Mouse (Mus musculus) liver, adult 2 months (tissue): ENCODE results near the gene Ldhal6b.

Experiments
- CTCF ChIP-seq: fragments of 200-500 bp; IDR thresholded peaks from 2 replicates; pipeline ENCODE4 v1.5.1; 2011; ENCODE audit warnings: low read depth, low read length, control low read depth
- POLR2A ChIP-seq: fragments of 200-500 bp; IDR thresholded peaks from 2 replicates; pipeline ENCODE4 v1.6.1; 2011; ENCODE audit warnings: low read length, control low read depth; ENCODE audit not compliant: insufficient read depth; ENCODE audit errors: extremely low read depth

- TF ChIP-seq CTCF (no peak), POLR2A (no peak)
Observed at GRCm38 (mm10) chr17:5406566-5406965, 12.0 kb downstream of the Ldhal6b start.
